10 mouse cellular contexts compared by ENCODE assay signal in genomic region chr2:106789694-106790328, GRCm38 (mm10).
DNase-seq lines count a peak whose midpoint lies in the region; ATAC-seq lines count a peak whose summit lies in the region.
"Had no signal": no experiment of that assay in that cellular context is flagged by ENCODE, and none has a peak within 500 bp of the region (broad histone marks: within the 10 kb centered on the region; RNA-seq: fewer than 3 reads in every experiment).

No protein-coding gene starts in this region.

- H3K27ac ChIP-seq in heart, embryonic 11.5 days (ENCODE audit: low read depth, low read length) = 0 out of 2 replicates have a peak overlapping the region, but pooled peaks have one; percentile 15
- 0 out of 2 replicates have a peak overlapping the region, but pooled peaks have one; percentile 35 for H3K27ac ChIP-seq in midbrain, embryonic 13.5 days
- no peak overlapping the region for H3K27ac ChIP-seq in midbrain, embryonic 14.5 days (replicated peaks; ENCODE audit: low read depth, low read length)
- peak overlapping the region; percentile 95 for H3K27ac ChIP-seq in limb, embryonic 12.5 days
- H3K27ac ChIP-seq in stomach, embryonic 16.5 days (ENCODE audit: low read length) = peak overlapping the region; percentile 36; the same call in 1 of the 2 replicates
- H3K27ac ChIP-seq: hindbrain, embryonic 13.5 days had no signal

- H3K4me2 ChIP-seq in heart, embryonic 11.5 days = no peak overlapping the region
- no peak overlapping the region for H3K4me2 ChIP-seq in midbrain, embryonic 13.5 days (replicated peaks)
- no peak overlapping the region for H3K4me2 ChIP-seq in midbrain, embryonic 14.5 days (ENCODE audit: low read length)
- H3K4me2 ChIP-seq in limb, embryonic 12.5 days = peak overlapping the region; percentile 27; the same call in 1 of the 2 replicates
- H3K4me2 ChIP-seq in stomach, embryonic 16.5 days (ENCODE audit: low read depth, low read length) = no peak overlapping the region
- H3K4me2 ChIP-seq: hindbrain, embryonic 13.5 days had no signal

- no peaks in the 10 kb centered on the region for H3K27me3 ChIP-seq in heart, embryonic 11.5 days (ENCODE audit: control insufficient read depth, insufficient read depth, low read length)
- H3K27me3 ChIP-seq in midbrain, embryonic 13.5 days = no peaks in the 10 kb centered on the region
- H3K27me3 ChIP-seq in midbrain, embryonic 14.5 days (ENCODE audit: control insufficient read depth, insufficient read depth, low read length) = no peaks in the 10 kb centered on the region
- no peaks in the 10 kb centered on the region for H3K27me3 ChIP-seq in limb, embryonic 12.5 days
- H3K27me3 ChIP-seq in stomach, embryonic 16.5 days (ENCODE audit: control insufficient read depth, insufficient read depth, low read length) = no peaks in the 10 kb centered on the region
- H3K27me3 ChIP-seq: hindbrain, embryonic 13.5 days had no signal

- no peak for ATAC-seq in heart, embryonic 11.5 days (replicated peaks; ENCODE audit: insufficient number of reproducible peaks, low FRiP score, low TSS enrichment)
- no peak for ATAC-seq in midbrain, embryonic 13.5 days
- no peak for ATAC-seq in midbrain, embryonic 14.5 days (ENCODE audit: low FRiP score, low TSS enrichment)
- peak; percentile 90 for ATAC-seq in limb, embryonic 12.5 days (ENCODE audit: insufficient number of reproducible peaks, insufficient read depth, low FRiP score, low TSS enrichment, low read depth)
- peak; percentile 69; the same call in 1 of the 2 replicates for ATAC-seq in stomach, embryonic 16.5 days (ENCODE audit: insufficient read depth, low FRiP score)
- ATAC-seq: CD4-positive, CD25-positive, alpha-beta regulatory T cell, adult 4 months had no signal

- no peaks in the 10 kb centered on the region for H3K9me3 ChIP-seq in heart, embryonic 11.5 days (replicated peaks; ENCODE audit: control insufficient read depth, low read length)
- H3K9me3 ChIP-seq in midbrain, embryonic 13.5 days = no peaks in the 10 kb centered on the region
- H3K9me3 ChIP-seq in midbrain, embryonic 14.5 days (ENCODE audit: control insufficient read depth, low read length) = no peaks in the 10 kb centered on the region
- H3K9me3 ChIP-seq in limb, embryonic 12.5 days = no peaks in the 10 kb centered on the region
- no peaks in the 10 kb centered on the region for H3K9me3 ChIP-seq in stomach, embryonic 16.5 days (replicated peaks; ENCODE audit: control insufficient read depth, low read length)
- H3K9me3 ChIP-seq: hindbrain, embryonic 13.5 days had no signal

- H3K4me1 ChIP-seq in heart, embryonic 11.5 days (ENCODE audit: control insufficient read depth, insufficient read depth, low read length) = peaks cover 18% of the 10 kb centered on the region; the same call in 1 of the 2 replicates
- peaks cover 30% of the 10 kb centered on the region for H3K4me1 ChIP-seq in midbrain, embryonic 13.5 days (replicated peaks)
- H3K4me1 ChIP-seq in midbrain, embryonic 14.5 days (ENCODE audit: control insufficient read depth, insufficient read depth, low read length) = peaks cover 19% of the 10 kb centered on the region; the same call in 1 of the 2 replicates
- H3K4me1 ChIP-seq in limb, embryonic 12.5 days (replicated peaks) = peaks cover 51% of the 10 kb centered on the region
- peaks cover 22% of the 10 kb centered on the region for H3K4me1 ChIP-seq in stomach, embryonic 16.5 days (ENCODE audit: control insufficient read depth, insufficient read depth, low read length)

- intact Hi-C loops in gastrocnemius, postnatal 36 days (cut with DNase I) = no loop called here

- H3K9ac ChIP-seq in heart, embryonic 11.5 days (ENCODE audit: low read depth, low read length) = no peak overlapping the region
- no peak overlapping the region for H3K9ac ChIP-seq in midbrain, embryonic 13.5 days (replicated peaks)
- H3K9ac ChIP-seq in midbrain, embryonic 14.5 days (replicated peaks; ENCODE audit: low read length) = no peak overlapping the region
- H3K9ac ChIP-seq in limb, embryonic 12.5 days (replicated peaks) = no peak overlapping the region
- no peak overlapping the region for H3K9ac ChIP-seq in stomach, embryonic 16.5 days (ENCODE audit: low read length)
- H3K9ac ChIP-seq: hindbrain, embryonic 13.5 days had no signal

- 53% methylated on average over 5 of the region's 5 CpGs for WGBS in heart, embryonic 11.5 days (ENCODE audit: insufficient replicate concordance)
- WGBS in midbrain, embryonic 13.5 days = 64% methylated on average over 5 of the region's 5 CpGs
- WGBS in midbrain, embryonic 14.5 days = 75% methylated on average over 5 of the region's 5 CpGs
- WGBS in limb, embryonic 12.5 days = 14% methylated on average over 5 of the region's 5 CpGs
- WGBS in stomach, embryonic 16.5 days = 24% methylated on average over 5 of the region's 5 CpGs

- no peaks in the 10 kb centered on the region for H3K36me3 ChIP-seq in heart, embryonic 11.5 days (ENCODE audit: control insufficient read depth, insufficient read depth, low read length)
- peaks cover 4% of the 10 kb centered on the region; the same call in 1 of the 2 replicates for H3K36me3 ChIP-seq in midbrain, embryonic 13.5 days
- 0 out of 2 replicates have a peak, but pooled peaks cover under 1% of the 10 kb centered on the region for H3K36me3 ChIP-seq in midbrain, embryonic 14.5 days (ENCODE audit: control insufficient read depth, insufficient read depth, low read length)
- H3K36me3 ChIP-seq in limb, embryonic 12.5 days = peaks cover 14% of the 10 kb centered on the region; the same call in 1 of the 2 replicates
- H3K36me3 ChIP-seq in stomach, embryonic 16.5 days (ENCODE audit: control insufficient read depth, insufficient read depth, low read length) = no peaks in the 10 kb centered on the region
- H3K36me3 ChIP-seq: hindbrain, embryonic 13.5 days had no signal

- no peak overlapping the region for H3K4me3 ChIP-seq in heart, embryonic 11.5 days (ENCODE audit: low read depth, low read length)
- H3K4me3 ChIP-seq in midbrain, embryonic 13.5 days (replicated peaks) = no peak overlapping the region
- no peak overlapping the region for H3K4me3 ChIP-seq in midbrain, embryonic 14.5 days (replicated peaks; ENCODE audit: low read depth, low read length)
- H3K4me3 ChIP-seq in limb, embryonic 12.5 days (replicated peaks) = no peak overlapping the region
- H3K4me3 ChIP-seq in stomach, embryonic 16.5 days (replicated peaks; ENCODE audit: low read length) = no peak overlapping the region
- H3K4me3 ChIP-seq: hindbrain, embryonic 13.5 days had no signal

- DNase-seq in heart, adult 9 months (ENCODE audit: low spot score in 2 of 2) = no peak
- no peak for DNase-seq in midbrain, embryonic 14.5 days
- no peak for DNase-seq in B cell, adult 2 months
- DNase-seq in gastrocnemius, postnatal 36 days = no peak

Comparison
In these comparisons a context has a peak if more than half of its experiments do, and no peak if none do; other contexts are left out.
1. ATAC-seq: peak in limb, embryonic 12.5 days (single experiment) and stomach, embryonic 16.5 days (single experiment); none in heart, embryonic 11.5 days (single experiment), midbrain, embryonic 13.5 days (single experiment) and midbrain, embryonic 14.5 days (single experiment).